Mouse (Mus musculus): ENCODE results near the gene C9. TPM values are rescaled to one million over a fixed set of nuclear protein-coding genes. Genes with fewer than 3 reads are reported as not detected.

The C9 gene
- not detected for polyA plus RNA-seq (2012; fragmentation: generic; extraction: Trizol)

DNA sequence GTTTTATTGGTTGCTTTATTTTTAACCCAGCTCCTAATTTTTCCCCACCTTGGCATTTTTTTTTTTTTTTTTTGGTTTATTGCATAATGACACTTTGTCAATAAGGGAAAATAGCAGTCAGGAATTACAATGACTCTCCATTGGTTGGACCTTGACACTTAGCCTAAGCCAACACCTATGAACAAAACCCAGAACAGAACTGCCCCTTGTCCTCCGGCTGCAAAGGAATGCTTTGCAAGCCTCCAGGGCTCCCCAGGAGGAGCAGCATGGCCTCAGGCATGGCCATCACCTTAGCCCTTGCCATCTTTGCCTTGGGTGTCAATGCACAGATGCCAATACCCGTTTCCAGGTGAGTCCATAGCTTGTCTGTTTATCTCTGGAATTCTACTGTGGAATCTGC, at the start of gene C9:
Gene C9, plus strand, starts transcription at position 193 of the 400 bp plus-strand sequence.
- no peaks in the 10 kb centered on the region for H3K27me3 ChIP-seq (ENCODE audit: control insufficient read depth, insufficient read depth, insufficient read length)
- TF ChIP-seq SRF (IDR thresholded peaks at IDR 0.05; ENCODE audit: control insufficient read depth, insufficient read length, low read depth) = no peak
- no peak for TF ChIP-seq REST (IDR thresholded peaks at IDR 0.05; ENCODE audit: insufficient read depth, insufficient read length)
- no peak for TF ChIP-seq E2F4 (IDR thresholded peaks at IDR 0.05; ENCODE audit: insufficient read depth)
- TF ChIP-seq USF1 (IDR thresholded peaks at IDR 0.05; ENCODE audit: low read depth) = no peak
- no peaks in the 10 kb centered on the region for H3K79me2 ChIP-seq (ENCODE audit: control insufficient read depth, insufficient read depth)
- H3K36me3 ChIP-seq (ENCODE audit: control insufficient read depth, insufficient read depth) = no peaks in the 10 kb centered on the region
- no peak within 1 kb of the TSS for H3ac ChIP-seq (ENCODE audit: control insufficient read depth, insufficient read length)
- no peak within 1 kb of the TSS for H3K4me2 ChIP-seq (ENCODE audit: low read depth)
- H3K4me3 ChIP-seq = no peak within 1 kb of the TSS

DNA sequence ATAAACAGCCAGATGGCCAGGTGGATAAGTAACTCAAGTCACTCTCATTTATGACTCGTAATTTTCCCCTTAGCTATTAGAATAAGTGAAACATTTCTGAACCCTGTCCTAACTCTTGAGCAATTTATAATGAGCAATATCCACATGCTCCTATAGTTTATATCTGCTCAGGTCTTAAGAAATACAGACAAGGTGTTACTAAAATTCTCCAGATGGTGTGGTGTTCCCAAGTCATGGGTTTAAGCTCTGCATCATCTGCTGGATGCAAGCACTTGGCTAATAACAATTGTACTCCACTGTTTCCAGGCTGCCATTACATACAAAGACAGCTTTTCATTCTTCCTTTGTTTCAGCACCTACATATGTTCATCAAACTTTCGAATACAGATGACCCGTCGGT, 46.9 kb upstream of the C9 start:
- Histone ChIP-seq H3K4me3 (no peak overlapping the region), H3ac (ENCODE audit: control insufficient read depth, insufficient read length) (no peak overlapping the region), H3K27me3 (ENCODE audit: control insufficient read depth, insufficient read depth, insufficient read length) (no peaks in the 10 kb centered on the region), H3K79me2 (ENCODE audit: control insufficient read depth, insufficient read depth) (no peaks in the 10 kb centered on the region), H3K36me3 (ENCODE audit: control insufficient read depth, insufficient read depth) (peaks cover 19% of the 10 kb centered on the region), H3K4me2 (ENCODE audit: low read depth) (no peak overlapping the region)
- TF ChIP-seq POLR2A (IDR thresholded peaks at IDR 0.05; ENCODE audit: insufficient read length, low read depth) (no peak), TCF12 (IDR thresholded peaks at IDR 0.05; ENCODE audit: insufficient read depth, poor library complexity, severe bottlenecking) (no peak), USF1 (IDR thresholded peaks at IDR 0.05; ENCODE audit: low read depth) (no peak), POLR2AphosphoS2 (IDR thresholded peaks at IDR 0.05; ENCODE audit: insufficient read length, low read depth) (no peak), E2F4 (IDR thresholded peaks at IDR 0.05; ENCODE audit: insufficient read depth) (no peak), TCF3 (IDR thresholded peaks at IDR 0.05; ENCODE audit: insufficient read length, low read depth) (no peak), MAX (IDR thresholded peaks at IDR 0.05; ENCODE audit: low read depth) (no peak), MYOG (IDR thresholded peaks at IDR 0.05; ENCODE audit: control insufficient read depth in 1 of 3, insufficient read depth in 1 of 3, insufficient read length in 2 of 3, low read depth in 2 of 3) (no peak), MYOD1 (IDR thresholded peaks at IDR 0.05; ENCODE audit: control insufficient read depth in 1 of 3, insufficient read length in 2 of 3, low read depth in 2 of 3) (no peak), SRF (IDR thresholded peaks at IDR 0.05; ENCODE audit: control insufficient read depth, insufficient read length, low read depth) (no peak), REST (IDR thresholded peaks at IDR 0.05; ENCODE audit: insufficient read depth, insufficient read length) (no peak), CEBPB (IDR thresholded peaks at IDR 0.05; ENCODE audit: insufficient read depth, poor library complexity, severe bottlenecking) (no peak)

DNA sequence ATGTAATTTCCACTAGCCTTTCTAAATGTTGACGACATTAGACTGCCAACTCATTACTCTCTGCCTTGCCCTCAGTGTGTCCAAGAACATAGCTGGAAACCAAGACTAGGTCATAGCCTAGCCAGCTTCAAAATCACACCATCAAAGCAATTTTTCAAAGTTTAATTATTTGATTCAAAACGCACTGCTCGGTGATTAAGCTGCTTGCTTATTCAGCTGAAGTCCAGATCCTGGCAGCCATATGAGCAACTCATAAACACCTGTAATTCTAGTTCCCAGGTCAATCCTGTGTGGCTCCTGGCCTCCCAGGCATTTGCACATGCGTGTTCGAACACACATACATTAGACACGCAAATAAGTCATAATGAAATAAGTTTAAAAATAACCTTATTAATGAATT, 46.2 kb upstream of the C9 start:
- peaks cover 14% of the 10 kb centered on the region for H3K36me3 ChIP-seq (ENCODE audit: control insufficient read depth, insufficient read depth)
- H3K4me3 ChIP-seq = no peak overlapping the region
- no peaks in the 10 kb centered on the region for H3K79me2 ChIP-seq (ENCODE audit: control insufficient read depth, insufficient read depth)
- no peak overlapping the region for H3ac ChIP-seq (ENCODE audit: control insufficient read depth, insufficient read length)
- TF ChIP-seq MYOG (IDR thresholded peaks at IDR 0.05; ENCODE audit: control insufficient read depth in 1 of 3, insufficient read depth in 1 of 3, insufficient read length in 2 of 3, low read depth in 2 of 3) = no peak
- TF ChIP-seq REST (IDR thresholded peaks at IDR 0.05; ENCODE audit: insufficient read depth, insufficient read length) = no peak
- TF ChIP-seq USF1 (IDR thresholded peaks at IDR 0.05; ENCODE audit: low read depth) = no peak
- no peak for TF ChIP-seq TCF12 (IDR thresholded peaks at IDR 0.05; ENCODE audit: insufficient read depth, poor library complexity, severe bottlenecking)
- no peak for TF ChIP-seq POLR2A (IDR thresholded peaks at IDR 0.05; ENCODE audit: insufficient read length, low read depth)
- no peak for TF ChIP-seq E2F4 (IDR thresholded peaks at IDR 0.05; ENCODE audit: insufficient read depth)
- no peak for TF ChIP-seq TCF3 (IDR thresholded peaks at IDR 0.05; ENCODE audit: insufficient read length, low read depth)
- TF ChIP-seq POLR2AphosphoS2 (IDR thresholded peaks at IDR 0.05; ENCODE audit: insufficient read length, low read depth) = no peak
- TF ChIP-seq MAX (IDR thresholded peaks at IDR 0.05; ENCODE audit: low read depth) = no peak
- TF ChIP-seq MYOD1 (IDR thresholded peaks at IDR 0.05; ENCODE audit: control insufficient read depth in 1 of 3, insufficient read length in 2 of 3, low read depth in 2 of 3) = no peak
- no peak for TF ChIP-seq SRF (IDR thresholded peaks at IDR 0.05; ENCODE audit: control insufficient read depth, insufficient read length, low read depth)
- TF ChIP-seq CEBPB (IDR thresholded peaks at IDR 0.05; ENCODE audit: insufficient read depth, poor library complexity, severe bottlenecking) = no peak
- H3K27me3 ChIP-seq (ENCODE audit: control insufficient read depth, insufficient read depth, insufficient read length) = no peaks in the 10 kb centered on the region
- no peak overlapping the region for H3K4me2 ChIP-seq (ENCODE audit: low read depth)

DNA sequence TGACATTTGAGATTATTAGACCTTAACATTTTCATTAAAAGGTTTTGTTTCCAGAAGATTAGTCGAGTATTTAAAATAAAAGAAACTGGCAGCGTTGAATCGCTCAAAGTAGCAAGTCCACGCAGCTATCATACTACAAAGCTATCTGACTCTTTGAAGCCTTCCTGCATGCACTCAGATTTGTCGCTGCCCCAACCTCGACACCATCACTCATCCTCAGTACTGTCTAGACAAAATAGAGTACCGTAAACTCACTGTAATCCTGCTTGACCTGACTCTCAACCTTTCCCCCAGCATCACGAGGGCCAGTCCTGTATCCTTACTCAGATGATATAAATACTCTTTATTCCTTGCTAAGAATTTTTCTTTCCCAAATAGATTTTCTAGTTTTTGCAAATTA, 45.0 kb upstream of the C9 start:
- no peak for TF ChIP-seq SRF (IDR thresholded peaks at IDR 0.05; ENCODE audit: control insufficient read depth, insufficient read length, low read depth)
- TF ChIP-seq REST (IDR thresholded peaks at IDR 0.05; ENCODE audit: insufficient read depth, insufficient read length) = no peak
- no peak for TF ChIP-seq MAX (IDR thresholded peaks at IDR 0.05; ENCODE audit: low read depth)
- no peak for TF ChIP-seq MYOG (IDR thresholded peaks at IDR 0.05; ENCODE audit: control insufficient read depth in 1 of 3, insufficient read depth in 1 of 3, insufficient read length in 2 of 3, low read depth in 2 of 3)
- TF ChIP-seq USF1 (IDR thresholded peaks at IDR 0.05; ENCODE audit: low read depth) = no peak
- TF ChIP-seq TCF3 (IDR thresholded peaks at IDR 0.05; ENCODE audit: insufficient read length, low read depth) = no peak
- no peak for TF ChIP-seq TCF12 (IDR thresholded peaks at IDR 0.05; ENCODE audit: insufficient read depth, poor library complexity, severe bottlenecking)
- no peak for TF ChIP-seq POLR2AphosphoS2 (IDR thresholded peaks at IDR 0.05; ENCODE audit: insufficient read length, low read depth)
- TF ChIP-seq POLR2A (IDR thresholded peaks at IDR 0.05; ENCODE audit: insufficient read length, low read depth) = no peak
- no peak for TF ChIP-seq CEBPB (IDR thresholded peaks at IDR 0.05; ENCODE audit: insufficient read depth, poor library complexity, severe bottlenecking)
- TF ChIP-seq MYOD1 (IDR thresholded peaks at IDR 0.05; ENCODE audit: control insufficient read depth in 1 of 3, insufficient read length in 2 of 3, low read depth in 2 of 3) = no peak
- no peak for TF ChIP-seq E2F4 (IDR thresholded peaks at IDR 0.05; ENCODE audit: insufficient read depth)

DNA sequence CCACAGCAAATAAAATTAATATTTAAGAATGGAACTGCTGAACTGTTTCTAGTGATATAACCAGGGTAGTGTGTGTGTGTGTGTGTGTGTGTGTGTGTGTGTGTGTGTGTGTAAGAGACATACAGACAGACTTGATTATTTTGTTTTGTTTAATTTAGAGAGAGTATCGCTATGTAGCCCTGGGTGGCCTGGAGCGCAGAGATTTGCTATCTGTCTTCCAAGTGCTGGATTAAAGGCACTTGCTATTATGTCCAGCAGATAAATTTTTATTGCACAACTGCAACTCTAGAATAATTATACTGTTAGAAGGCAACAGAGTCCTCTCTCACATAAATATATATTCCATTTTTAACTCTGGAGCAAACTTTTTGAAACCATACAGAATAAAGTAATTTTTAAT, 42.7 kb upstream of the C9 start:
- no peak overlapping the region for H3ac ChIP-seq (ENCODE audit: control insufficient read depth, insufficient read length)
- H3K4me2 ChIP-seq (ENCODE audit: low read depth) = no peak overlapping the region
- H3K4me3 ChIP-seq = no peak overlapping the region
- peaks cover 7% of the 10 kb centered on the region for H3K36me3 ChIP-seq (ENCODE audit: control insufficient read depth, insufficient read depth)
- H3K79me2 ChIP-seq (ENCODE audit: control insufficient read depth, insufficient read depth) = peaks cover 24% of the 10 kb centered on the region
- TF ChIP-seq REST (IDR thresholded peaks at IDR 0.05; ENCODE audit: insufficient read depth, insufficient read length) = no peak
- no peak for TF ChIP-seq MAX (IDR thresholded peaks at IDR 0.05; ENCODE audit: low read depth)
- no peak for TF ChIP-seq MYOG (IDR thresholded peaks at IDR 0.05; ENCODE audit: control insufficient read depth in 1 of 3, insufficient read depth in 1 of 3, insufficient read length in 2 of 3, low read depth in 2 of 3)
- TF ChIP-seq MYOD1 (IDR thresholded peaks at IDR 0.05; ENCODE audit: control insufficient read depth in 1 of 3, insufficient read length in 2 of 3, low read depth in 2 of 3) = no peak
- TF ChIP-seq CEBPB (IDR thresholded peaks at IDR 0.05; ENCODE audit: insufficient read depth, poor library complexity, severe bottlenecking) = no peak
- TF ChIP-seq TCF3 (IDR thresholded peaks at IDR 0.05; ENCODE audit: insufficient read length, low read depth) = no peak
- no peak for TF ChIP-seq POLR2A (IDR thresholded peaks at IDR 0.05; ENCODE audit: insufficient read length, low read depth)
- TF ChIP-seq POLR2AphosphoS2 (IDR thresholded peaks at IDR 0.05; ENCODE audit: insufficient read length, low read depth) = no peak
- no peak for TF ChIP-seq TCF12 (IDR thresholded peaks at IDR 0.05; ENCODE audit: insufficient read depth, poor library complexity, severe bottlenecking)
- no peak for TF ChIP-seq USF1 (IDR thresholded peaks at IDR 0.05; ENCODE audit: low read depth)
- TF ChIP-seq SRF (IDR thresholded peaks at IDR 0.05; ENCODE audit: control insufficient read depth, insufficient read length, low read depth) = no peak
- no peak for TF ChIP-seq E2F4 (IDR thresholded peaks at IDR 0.05; ENCODE audit: insufficient read depth)
- H3K27me3 ChIP-seq (ENCODE audit: control insufficient read depth, insufficient read depth, insufficient read length) = no peaks in the 10 kb centered on the region

More for the DNA sequence above, 45.0 kb upstream of the C9 start:
- H3K27me3 ChIP-seq (ENCODE audit: control insufficient read depth, insufficient read depth, insufficient read length) = no peaks in the 10 kb centered on the region
- H3ac ChIP-seq (ENCODE audit: control insufficient read depth, insufficient read length) = no peak overlapping the region
- no peak overlapping the region for H3K4me2 ChIP-seq (ENCODE audit: low read depth)
- H3K4me3 ChIP-seq = no peak overlapping the region
- H3K36me3 ChIP-seq (ENCODE audit: control insufficient read depth, insufficient read depth) = peaks cover 7% of the 10 kb centered on the region
- H3K79me2 ChIP-seq (ENCODE audit: control insufficient read depth, insufficient read depth) = peaks cover 3% of the 10 kb centered on the region

Data from myocyte (in vitro differentiated cells).